Mouse (Mus musculus) monocyte, adult 5-6 weeks (primary cell): ENCODE data around the gene Mbnl3. TPM values are rescaled to one million over a fixed set of nuclear protein-coding genes. Genes with fewer than 3 reads are reported as not detected.
A peak's percentile ranks its signal among the peaks of the same experiment; 100 is the strongest.

ENCODE experiments used
- ATAC-seq: fragments of 153-309, 156-312 bp; replicated peaks from 2 replicates; pipeline ENCODE4 v1.8.0; 2017; ENCODE audit warnings: mild to moderate bottlenecking; ENCODE audit not compliant: low TSS enrichment, insufficient number of reproducible peaks, severe bottlenecking, poor library complexity, low FRiP score
- total RNA-seq: library from RNA; stranded (forward); fragments of 200-1000, 200-491, 200-594 nt; gene quantifications from 3 replicates; pipeline ENCODE4 v1.2.3, GENCODE M21; 2017

The Mbnl3 gene
- 11.6 to 22.4 TPM (median 12.8 TPM) in 3 replicates for total RNA-seq

DNA sequence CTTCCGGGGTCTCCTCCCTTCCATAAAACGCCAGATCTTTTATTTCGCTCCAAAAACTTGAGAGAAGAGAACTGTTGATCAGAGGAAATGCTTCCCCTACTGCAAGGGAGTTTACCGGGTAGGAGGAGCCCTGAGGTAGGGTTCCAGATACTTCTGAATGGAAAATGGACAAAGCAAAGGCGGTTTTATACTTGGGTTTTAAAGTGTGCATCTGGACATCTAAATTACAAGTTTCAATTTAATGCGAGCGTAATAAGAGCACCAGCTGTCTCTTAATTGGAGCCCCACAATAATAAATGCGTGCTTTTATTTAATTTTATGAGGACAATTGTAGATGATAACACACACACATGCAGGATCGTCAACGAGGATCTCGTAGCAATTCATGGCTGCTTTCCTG, at the start of gene Mbnl3:
Gene Mbnl3, minus strand, starts transcription at position 101 of the 400 bp plus-strand sequence.
- ATAC-seq: no peak

DNA sequence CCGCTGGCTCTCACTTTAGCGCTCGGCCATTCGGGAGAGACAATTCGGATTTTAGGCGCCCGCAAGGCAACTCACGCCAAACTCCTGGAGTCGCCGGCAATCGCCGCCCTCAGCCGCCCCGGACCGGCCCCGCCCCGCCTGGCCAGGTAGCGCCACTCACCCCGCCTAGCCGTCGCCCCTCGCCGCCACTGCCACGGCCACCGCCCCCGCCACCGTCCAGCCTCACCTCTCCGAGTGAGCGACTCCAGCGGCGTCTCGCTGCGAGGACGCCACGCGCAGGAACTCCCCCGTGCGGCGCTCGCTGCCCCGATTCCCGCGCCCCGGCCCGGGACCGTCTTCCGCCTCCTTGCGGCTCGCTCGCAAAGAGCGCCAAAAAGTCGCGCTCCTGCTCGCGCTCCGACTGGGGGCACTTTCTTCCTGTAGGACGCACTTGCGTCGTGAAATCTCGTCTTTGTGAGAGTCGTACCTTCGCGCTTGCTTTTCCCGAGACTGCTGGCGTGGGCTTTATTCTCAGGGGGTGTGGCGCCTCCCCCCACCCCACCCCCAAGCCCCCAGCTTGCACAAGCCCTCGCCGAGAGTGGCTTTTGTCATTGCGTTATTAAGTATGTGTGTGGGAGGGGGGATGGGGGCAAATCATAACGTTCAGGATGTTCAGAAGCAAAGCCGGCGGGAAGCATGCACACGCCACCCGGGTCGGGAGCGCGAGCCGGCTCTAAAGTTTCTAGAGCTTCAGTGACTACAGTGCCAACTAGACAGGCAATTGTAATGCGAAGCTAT, 596 bp downstream of the Mbnl3 start:
- ATAC-seq: 0 out of 2 replicates have a peak, but pooled peaks have one; percentile 21

DNA sequence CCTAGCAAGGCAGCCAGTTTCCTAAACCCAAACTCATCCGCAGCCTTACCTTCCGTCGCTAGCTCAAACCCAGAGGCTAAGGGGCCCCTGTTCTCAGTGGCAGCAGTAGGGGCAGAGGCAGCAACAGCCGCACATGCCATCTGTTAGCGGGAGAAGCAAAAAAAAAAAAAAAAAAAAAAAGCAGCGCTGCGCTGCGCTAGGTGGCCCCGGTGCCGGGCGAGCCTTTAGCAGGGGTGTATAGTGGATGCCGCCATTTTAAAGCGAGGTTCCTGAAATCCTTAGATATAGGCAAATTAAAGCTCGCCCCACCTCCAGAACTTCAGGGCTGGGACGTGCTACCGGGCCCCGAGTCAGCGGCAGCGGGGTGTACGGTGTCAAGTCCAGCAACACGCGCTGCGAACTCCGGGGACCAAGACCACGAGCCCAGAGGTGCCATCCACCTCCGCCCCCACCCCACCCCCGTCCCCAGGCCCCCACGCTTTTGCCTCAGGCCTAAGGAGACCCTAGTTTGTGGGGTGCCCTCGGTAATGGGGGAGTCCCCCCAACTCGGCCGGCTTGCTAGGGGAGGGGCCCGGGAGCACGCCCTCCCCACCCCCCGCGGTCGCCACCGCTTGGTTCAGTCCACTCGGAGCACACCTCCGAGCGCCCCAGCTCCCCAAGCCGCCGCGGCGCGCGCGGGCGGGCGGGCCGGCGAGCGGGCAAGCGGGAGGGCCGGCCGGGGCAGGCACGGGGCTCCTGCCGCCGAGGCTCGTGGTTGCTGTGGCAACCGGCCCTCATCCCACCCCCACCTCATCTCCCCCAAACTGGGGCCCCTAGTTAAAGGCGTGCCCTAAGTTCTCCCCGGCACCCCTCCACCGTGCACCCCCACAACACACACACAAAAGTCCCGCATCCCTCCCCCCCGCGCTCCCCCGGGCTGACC, 1.4 kb downstream of the Mbnl3 start:
- peak; percentile 82 for ATAC-seq

DNA sequence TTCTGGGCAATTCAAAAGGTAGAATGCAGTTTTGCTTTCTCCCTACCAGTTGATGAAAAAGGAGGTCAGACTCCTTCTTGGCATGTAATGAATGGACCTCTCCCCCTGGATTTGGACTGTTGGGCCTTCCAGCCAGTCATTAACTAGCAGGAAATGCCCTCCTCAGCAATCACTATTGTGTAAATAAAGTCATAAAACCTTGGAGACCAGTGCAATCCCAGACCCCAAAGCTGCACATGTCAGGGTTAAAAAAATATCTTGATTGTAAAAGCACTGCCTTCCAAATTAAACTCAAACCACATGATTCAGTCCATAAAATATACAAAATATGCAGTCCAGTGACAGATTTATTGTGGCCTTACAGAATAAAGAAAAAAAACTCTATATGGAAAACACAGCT, 9.3 kb downstream of the Mbnl3 start:
- no peak for ATAC-seq

DNA sequence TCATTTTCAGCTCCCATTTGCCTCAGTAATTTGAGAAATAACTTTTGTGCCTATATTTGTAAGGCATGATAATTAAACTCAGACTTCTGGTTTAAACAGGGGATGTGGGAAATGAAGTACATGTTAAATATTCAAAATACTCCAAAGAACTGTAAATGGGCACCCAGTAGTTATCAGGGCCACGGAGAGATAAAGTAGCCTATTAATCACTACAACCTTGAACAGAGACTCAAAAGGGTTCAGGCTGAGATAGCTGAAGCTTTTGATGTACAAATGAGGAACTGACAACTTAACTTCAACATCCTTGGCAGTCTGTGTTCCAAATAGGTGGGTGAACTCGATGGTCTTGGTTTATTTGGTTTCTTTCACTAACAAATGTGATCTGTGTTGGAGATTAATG, 34.4 kb downstream of the Mbnl3 start:
- ATAC-seq: no peak

DNA sequence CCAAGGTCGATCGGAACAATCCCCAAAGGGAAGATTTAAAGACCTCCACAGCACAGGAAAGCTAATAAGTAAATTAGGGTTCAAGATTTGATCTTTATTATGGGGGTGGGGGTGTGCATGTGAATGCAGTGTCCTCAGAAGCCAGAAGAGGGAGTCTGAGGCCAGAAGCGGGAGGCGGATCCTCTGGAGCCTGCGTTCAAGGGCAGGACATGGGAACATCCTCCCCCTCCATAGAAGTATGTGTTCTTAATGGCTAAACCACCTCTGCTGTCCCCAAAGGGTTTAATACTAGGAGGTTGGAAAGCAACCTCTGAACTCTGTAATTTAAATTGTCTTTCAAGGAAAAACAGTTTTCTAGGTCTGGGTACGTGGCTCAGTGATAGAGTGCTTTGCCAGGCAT, 34.9 kb downstream of the Mbnl3 start:
- no peak for ATAC-seq

DNA sequence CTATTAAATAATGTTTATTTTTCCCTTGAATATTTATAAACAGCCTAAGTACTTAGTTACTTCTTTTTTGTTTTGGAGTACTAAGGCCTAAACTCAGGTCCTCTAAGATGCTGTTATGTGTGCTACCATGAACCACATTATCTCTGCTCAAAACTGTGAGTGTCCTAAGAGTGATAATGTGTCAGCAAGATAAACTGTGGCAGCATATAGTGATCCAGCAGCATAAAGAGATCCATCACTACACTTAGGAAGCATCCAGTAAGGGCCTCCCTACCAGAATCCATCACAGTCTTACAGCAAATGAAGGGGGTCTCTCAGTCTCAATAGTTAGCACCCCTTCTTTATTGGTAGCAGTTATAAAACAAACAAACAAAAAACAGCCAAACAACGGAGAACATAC, 35.9 kb downstream of the Mbnl3 start:
- ATAC-seq: no peak

DNA sequence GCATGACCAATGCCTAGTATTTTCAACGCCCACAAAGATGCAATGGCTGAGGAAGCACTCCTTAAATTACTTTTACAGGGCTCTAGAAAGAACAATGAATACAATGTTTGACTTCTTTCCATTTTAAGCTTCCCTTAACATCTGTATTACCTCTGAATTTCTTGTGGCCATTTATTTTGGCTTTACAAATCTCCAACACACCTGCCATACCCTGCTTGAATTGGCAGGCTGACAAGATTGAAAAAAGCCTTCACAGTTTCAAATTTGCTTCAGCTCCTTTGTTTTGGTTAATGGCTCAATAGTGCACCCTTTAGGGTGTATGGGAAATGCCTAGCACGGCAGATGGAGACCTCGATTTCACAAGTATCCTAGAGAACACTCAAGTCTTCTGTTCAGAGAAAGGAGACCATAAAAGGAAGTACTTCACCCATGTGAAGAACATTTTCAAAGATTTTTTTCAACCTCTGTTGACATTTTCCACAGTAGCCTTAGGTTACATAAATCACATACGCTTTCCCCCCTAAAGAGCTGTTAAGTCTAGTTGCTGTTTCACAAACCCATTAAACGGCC, 36.8 kb downstream of the Mbnl3 start:
- no peak for ATAC-seq

DNA sequence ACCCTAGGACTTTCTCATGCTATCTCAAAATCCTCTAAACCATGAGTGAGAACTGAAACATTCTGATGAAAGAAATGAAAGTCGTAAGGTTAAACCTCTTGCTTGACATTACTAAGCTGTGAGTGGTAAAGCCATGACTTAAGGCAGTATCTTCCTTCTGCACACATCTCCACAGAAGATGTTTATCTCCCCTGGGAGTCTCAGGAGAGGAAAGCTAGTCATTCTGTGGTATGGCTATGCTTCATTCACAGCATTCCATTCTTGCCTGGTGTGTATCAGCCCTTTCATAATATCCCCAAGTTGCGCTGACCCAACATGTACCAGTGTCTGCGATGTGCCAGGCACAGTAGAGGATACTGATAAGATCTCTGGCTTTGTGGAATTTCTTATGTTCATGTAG, 38.4 kb downstream of the Mbnl3 start:
- no peak for ATAC-seq

DNA sequence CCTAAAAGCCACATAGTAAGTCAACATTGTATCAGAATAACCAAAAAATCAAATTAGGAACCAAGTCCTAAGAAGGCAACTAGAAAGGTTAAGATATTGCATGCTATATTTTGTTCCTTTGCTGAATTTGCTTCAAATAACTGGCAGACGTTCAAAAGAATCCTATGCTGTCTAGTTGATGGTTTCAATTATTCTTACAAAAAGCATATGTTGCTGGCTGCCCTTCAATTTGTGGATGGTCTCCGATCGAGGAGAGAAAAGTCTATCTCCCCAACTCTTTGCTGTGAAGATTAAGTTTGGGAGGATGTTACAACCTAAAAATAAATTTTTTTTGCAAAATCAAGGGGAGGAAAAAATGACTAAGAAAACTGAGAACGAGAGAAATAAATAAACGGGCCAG, 41.6 kb downstream of the Mbnl3 start:
- no peak for ATAC-seq

DNA sequence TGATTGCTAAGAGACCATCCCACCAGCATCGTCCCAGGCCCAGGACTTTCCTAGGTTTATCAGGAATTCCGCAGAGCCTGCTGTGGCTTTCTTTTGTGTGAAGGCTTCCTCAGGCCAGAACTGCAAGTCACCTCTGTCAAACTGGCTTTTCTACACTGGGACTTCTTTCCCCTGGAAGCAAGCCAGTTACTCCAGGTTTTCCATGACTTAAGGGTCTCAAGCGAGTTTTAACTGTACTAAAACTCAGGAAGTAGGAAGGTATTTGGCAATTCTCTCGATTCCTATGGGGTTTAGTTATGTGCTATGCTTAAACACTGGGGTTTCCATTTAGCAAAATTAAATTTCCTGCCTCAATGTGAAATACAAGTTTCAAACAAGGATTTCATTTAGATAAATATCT, 57.9 kb downstream of the Mbnl3 start:
- ATAC-seq: no peak

DNA sequence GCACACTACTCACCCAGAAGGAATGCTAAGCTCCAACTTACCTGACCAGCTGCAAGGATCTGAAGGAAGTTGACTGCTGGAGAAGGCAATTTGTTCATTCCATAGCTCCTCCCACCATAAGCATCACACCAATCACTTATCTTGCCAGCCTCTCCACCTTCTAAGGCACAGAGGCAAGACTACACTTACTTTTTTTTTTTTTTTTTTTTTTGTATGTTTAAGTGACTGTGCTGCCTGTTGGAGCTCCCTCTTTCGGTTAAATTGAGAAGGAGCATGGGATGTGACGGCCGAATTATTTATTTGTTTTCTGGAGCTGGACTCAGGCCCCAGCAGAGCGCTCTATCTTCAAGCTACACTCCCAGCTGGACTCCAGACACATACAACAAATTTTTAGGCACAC, 60.0 kb downstream of the Mbnl3 start:
- no peak for ATAC-seq

DNA sequence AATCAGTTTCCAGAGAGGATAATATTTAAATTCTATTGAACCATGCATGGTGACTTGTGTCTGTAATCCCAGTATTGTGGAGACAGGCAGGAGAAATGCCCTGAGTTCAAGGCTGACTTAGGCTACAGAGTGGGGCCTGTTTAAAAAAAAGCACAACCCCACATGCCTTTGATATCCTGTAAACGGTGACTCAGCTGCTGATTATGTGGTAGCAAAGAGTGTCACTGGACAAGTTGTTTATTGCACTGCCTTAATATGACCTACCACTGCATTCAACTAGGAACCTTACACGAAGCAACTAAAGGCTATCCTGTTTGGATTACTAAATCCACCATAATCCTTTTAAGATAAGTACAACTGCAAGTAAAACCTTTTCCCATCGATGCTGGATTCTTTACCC, 66.3 kb downstream of the Mbnl3 start:
- ATAC-seq: no peak

DNA sequence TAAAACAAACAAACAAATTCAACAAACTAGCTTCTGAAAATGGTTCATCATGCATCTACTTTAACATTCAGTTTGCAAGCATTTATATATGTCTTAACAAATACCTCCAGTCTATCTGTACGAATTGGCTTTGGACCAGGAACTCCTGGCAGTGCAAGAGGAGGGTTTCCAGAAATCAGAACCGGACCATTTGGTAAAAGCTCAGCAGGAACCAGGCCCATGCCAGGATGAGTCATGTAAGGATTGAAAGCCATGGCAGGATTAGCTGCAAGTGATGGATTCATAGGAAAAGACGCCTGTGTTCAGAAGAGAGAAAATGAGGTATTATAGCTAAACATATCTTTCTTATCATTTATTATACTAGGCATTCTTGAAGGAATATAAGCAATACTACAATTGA, 75.0 kb downstream of the Mbnl3 start:
- no peak for ATAC-seq

DNA sequence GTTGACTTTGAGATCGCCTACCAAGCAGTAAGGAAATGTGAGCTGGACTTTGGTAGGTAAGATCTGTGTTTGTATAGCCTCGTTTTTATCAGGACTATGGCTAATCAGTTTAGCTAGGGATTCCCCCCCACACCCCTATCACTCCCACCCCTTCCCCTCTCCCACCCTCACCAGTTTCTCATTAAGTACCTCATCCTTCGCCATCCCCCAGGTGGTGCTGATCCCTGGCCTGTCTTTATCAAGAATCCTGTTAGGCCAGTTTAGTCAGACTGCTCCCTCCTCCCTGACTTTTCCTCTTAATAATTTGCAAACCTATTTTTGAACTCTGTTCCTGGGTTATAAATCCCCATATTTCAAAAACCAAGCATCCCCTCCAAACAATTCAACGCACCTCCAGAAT, 103.6 kb downstream of the Mbnl3 start:
- no peak for ATAC-seq

DNA sequence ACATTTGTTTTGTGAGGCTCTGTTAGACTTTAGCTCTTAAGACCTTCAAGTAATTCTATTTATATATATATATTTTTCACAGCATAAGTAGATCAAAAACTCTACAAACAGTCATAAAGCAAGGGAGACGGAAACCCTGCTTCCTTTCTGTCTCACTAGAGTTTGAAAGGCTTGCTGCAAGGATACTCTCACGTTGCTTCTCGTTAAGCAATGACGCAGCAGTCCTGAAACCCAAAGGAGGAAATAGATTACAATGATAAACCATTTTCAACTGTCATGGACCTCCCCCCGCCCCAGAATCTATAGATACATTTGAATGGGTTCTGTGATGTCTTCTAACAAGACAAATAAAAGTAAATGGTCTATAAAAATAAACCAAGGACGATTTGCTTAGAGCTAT, 121.4 kb downstream of the Mbnl3 start:
- ATAC-seq: no peak

DNA sequence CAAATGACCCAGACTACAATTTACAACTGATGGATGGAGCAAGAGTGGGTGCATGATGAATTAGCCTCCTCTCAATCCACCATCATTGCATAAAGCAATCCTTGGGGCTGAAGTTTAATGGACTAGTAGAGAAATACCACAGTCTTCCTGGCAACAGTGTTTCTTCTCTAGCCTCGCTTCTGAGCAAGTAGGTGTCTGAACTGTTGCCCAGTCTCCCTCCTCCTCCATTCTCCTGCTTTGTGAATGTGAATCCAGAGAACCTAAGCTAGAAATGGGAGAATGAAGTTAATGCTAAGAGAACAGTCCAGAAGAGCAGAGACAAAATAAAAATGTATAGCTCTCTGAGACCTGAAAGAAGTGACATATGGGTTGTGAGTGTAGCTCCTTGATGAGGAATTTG, 122.1 kb downstream of the Mbnl3 start:
- no peak for ATAC-seq

DNA sequence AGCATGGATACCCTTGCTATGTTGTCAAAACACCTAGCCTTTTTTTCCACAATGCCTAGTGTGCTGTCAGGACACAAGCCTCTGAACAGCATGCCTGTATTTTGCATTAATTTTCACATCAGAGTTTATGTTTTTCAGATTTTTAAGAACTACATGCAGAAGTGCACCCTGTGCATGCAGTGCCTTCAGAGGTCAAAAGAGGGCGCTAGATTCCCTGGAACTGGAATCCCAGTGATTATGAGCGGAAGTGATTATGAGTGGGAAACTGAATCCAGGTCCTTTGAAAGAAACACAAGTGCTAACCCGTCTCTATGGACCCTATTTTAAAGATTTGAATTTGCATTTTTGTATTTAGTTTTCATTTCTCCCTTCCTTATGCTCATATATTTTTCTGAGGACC, 129.6 kb downstream of the Mbnl3 start:
- ATAC-seq: no peak
